Mouse (Mus musculus): Measurements from ENCODE around the gene Slc27a2.

GRCm38 (mm10) chr2:126507477-126507876, 44.7 kb upstream of the Slc27a2 start:
- TF ChIP-seq CTCF (IDR thresholded peaks at IDR 0.05; ENCODE audit: insufficient read depth, low read depth, low read length) (no peak), POLR2A (IDR thresholded peaks at IDR 0.05; ENCODE audit: insufficient read depth, low read depth, low read length) (no peak)
